Mouse (Mus musculus) granulocyte monocyte progenitor cell, adult 5-6 weeks (primary cell): ENCODE results near the gene Gucy1b1. TPM values are rescaled to one million over a fixed set of nuclear protein-coding genes. Genes with fewer than 3 reads are reported as not detected.

Source experiments
- ATAC-seq: replicated peaks from 2 replicates; pipeline ENCODE4 v1.8.0; 2016; ENCODE audit warnings: mild to moderate bottlenecking, moderate TSS enrichment, inconsistent platforms; ENCODE audit not compliant: poor library complexity, severe bottlenecking
- total RNA-seq, 2 experiments: library from RNA; stranded (forward) in 1 of 2; stranded (reverse) in 1 of 2; fragments of 200-712, 200-1000 nt in 1 of 2; fragments of >200 nt in 1 of 2; fragmentation: Nextera tagmentation in 1 of 2; gene quantifications; 2 replicates each; pipeline ENCODE4 v1.2.3; 2014 to 2017

Gucy1b1 gene
- total RNA-seq, 2 experiments from 2014 or later, result not detected

DNA sequence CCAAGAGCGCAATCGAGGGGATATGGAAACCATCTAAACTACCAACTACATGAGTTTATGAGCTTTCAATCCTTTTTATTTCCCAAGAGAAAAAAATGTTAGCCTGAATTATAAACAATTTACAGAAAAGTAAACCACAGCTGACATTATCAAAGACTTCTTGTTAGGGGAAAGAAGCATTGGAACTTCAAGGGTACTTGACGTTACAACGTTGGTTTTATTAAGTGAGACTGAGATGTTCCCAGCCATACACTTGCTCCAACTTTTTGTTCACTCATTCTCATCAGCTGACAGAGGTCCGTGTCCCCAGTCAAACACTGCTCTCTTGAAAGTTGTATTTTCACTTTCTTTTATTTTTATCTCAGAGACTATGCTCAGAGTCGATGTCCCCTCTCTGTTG, 30.8 kb downstream of the Gucy1b1 start:
- ATAC-seq, result no peak

GRCm38 (mm10) chr3:82036262-82037044, 38.0 kb downstream of the Gucy1b1 start:
- no peak for ATAC-seq

DNA sequence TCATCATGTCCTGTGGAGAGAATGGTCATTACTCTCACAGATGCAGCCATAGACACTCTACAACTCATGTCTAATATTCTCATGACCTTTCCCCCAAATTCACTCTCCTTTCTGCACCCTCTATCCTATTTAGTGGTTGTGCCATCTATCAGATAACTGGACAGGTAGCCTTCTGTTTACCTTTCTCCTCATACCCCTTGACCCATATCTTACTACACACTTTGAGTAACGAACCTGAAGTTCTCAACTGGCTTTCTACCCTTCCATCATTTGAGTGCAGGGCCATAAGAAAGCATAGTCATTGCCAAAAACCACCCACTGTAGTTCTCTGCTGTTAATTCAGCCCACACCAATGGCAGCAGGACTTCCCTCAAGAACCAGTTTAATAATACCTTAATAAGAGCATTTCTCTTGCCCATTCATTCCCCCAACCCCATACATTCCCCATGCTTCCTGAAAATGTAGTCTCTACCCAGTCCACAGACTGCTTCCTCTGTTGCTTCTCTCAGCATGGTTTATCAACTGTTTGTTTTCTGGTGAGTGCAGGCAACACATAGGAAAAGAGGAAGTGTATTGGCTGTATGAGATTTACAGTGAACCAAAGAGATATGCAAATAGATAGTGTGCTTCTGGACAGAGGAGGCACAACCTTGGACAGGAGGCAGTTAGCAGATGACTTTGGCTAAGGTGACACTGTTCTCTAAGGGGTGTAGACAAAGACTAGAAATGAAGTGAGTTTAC, 44.3 kb downstream of the Gucy1b1 start:
- ATAC-seq, result peak; percentile 64

GRCm38 (mm10) chr3:82029229-82029628, 45.3 kb downstream of the Gucy1b1 start:
- ATAC-seq, result peak; percentile 79

- ATAC-seq, result no peak
Observed at GRCm38 (mm10) chr3:82027286-82027685, 47.2 kb downstream of the Gucy1b1 start.

- no peak for ATAC-seq
Observed at GRCm38 (mm10) chr3:82023065-82023464, 51.4 kb downstream of the Gucy1b1 start.

GRCm38 (mm10) chr3:82022421-82022920, 52.0 kb downstream of the Gucy1b1 start:
- ATAC-seq, result no peak

DNA sequence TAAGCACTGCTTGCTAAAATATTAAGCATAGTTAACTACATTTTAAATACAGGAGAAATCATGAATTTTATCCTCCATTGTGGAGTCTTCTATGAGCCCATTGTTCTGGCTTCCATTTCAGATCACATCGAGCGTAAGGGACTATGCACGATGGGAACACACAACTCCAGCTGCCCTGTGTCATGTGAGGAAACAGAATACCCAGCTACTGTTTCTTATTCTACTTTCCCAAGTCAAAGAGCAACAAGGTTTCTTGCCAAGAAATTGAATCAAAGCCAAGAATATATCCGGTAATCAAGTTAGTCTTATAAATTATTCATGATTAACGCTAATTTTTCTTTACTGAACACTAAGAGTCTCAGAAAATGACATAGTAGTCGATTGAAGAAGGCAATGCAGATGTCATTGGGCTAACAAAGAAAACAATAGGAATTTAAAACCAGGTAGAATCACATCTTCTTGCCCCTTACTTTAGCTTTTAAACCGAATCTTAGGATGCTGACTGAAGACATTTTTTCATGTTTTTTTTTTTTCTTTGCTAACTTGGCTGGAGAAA, 60.3 kb downstream of the Gucy1b1 start:
- no peak for ATAC-seq

DNA sequence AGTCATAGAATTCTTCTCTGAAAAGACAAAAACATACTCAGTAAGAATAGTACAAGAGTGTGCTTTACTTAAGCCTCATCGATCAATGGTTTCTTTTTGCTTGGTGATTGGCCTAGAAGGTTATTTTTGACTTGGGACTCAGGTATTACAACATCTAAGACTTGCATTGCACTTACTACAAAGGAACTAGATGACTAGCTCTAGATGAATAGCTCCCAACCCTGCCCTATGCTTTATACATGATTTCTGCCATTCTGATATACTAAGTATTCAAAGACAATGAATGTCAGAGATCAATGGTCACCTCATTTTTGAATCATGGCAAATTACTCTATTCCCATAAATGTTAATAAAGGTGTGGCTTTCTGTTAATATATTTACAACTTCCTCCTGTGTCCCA, 67.5 kb downstream of the Gucy1b1 start:
- no peak for ATAC-seq

DNA sequence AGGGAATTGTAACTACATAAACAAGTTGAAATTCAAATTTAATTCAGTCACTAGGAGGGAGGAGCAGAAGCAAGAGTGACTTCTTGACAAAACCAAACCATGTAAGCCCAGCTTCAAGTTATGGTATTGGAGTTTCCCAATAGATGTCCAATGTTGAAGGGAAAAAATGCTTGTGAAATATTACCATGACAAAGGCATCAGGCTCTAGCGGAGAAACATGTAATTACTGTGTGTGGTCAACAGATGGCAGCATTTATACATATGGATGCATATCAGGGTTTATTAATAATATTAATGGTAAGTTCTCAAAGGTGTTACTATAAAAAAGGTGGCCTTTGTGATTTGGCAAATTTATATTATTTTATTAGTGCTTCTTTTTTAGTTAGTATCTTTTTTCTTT, 78.5 kb downstream of the Gucy1b1 start:
- peak; percentile 96 for ATAC-seq

DNA sequence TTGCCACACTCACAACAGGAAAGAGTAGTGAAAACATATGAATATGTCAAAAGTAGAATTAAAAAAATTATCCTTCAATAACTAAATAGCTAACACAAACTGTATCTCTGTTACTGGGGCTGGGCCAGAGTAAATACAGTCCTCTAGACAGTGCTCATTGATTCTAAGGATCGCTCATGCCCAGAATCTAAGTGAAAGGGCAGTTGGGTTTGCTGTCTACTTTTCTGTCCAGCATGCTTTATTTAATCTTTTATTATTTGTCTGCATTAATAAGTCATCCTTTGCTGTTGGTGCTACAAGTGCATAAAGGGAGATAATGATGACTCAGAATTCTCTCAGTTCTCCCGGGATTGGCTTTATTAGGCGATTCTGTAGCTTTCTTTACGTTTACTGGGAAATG, 79.1 kb downstream of the Gucy1b1 start:
- ATAC-seq, result no peak

- ATAC-seq, result no peak
Observed at GRCm38 (mm10) chr3:81990531-81990930, 84.0 kb downstream of the Gucy1b1 start.

- ATAC-seq, result no peak
Observed at GRCm38 (mm10) chr3:81989692-81990141, 84.8 kb downstream of the Gucy1b1 start.

DNA sequence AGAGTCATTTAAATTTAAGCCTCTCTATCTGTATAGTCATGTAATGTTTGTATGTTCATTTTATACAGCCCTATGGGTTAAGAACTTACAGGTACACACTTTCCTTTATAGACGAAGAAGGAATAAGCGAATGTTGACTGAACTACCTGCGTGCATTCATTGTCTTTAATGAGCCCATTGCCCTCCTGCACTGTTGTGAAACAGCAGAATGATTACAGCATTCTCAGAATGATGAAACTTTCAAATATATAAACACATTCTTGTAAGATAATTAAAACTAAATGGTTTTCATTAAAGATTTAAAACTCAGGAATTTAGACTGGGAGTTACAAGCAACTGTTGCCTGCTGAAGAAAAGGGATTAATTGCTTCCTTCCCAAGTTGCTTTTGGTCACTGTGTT, 86.9 kb downstream of the Gucy1b1 start:
- ATAC-seq, result no peak

DNA sequence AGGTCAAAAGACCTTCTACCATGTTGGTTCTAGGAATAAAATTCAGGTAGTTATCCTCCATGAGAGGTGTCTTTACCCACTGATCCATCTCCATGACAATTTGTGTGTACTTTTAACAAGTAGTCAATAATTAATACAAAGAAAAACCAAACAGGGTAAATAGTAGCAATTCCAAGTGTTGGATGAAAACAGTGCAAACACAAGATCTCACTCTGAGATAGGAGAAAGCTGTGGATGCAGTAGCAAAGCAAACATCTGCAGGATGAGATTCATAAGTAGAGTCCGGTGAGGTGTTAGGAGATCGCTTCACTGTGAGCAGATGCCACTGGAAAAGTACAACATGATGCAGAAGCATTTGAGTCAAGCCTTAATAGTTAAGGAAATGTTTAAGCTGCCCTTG, 88.4 kb downstream of the Gucy1b1 start:
- ATAC-seq, result no peak

GRCm38 (mm10) chr3:81985100-81985499, 89.4 kb downstream of the Gucy1b1 start:
- ATAC-seq, result no peak

GRCm38 (mm10) chr3:81983120-81983895, 91.2 kb downstream of the Gucy1b1 start:
- peak; percentile 52 for ATAC-seq
